Mouse (Mus musculus) CH12.LX (cell line): Measurements from ENCODE around the gene Vti1a.

ENCODE experiments used
- CHD2 ChIP-seq: IDR thresholded peaks from 2 replicates; pipeline ENCODE4 v1.6.1; 2011; ENCODE audit warnings: low read length, improper control_type of control experiment
- CTCF ChIP-seq, 2 experiments: IDR thresholded peaks in 1 of 2; conservative IDR thresholded peaks in 1 of 2; 2 replicates each; pipeline ENCODE4 v1.5.1; 2011 to 2012; ENCODE audit warnings: low read depth in 2 of 2, low read length in 2 of 2, improper control_type of control experiment in 1 of 2, inconsistent platforms in 1 of 2, mild to moderate bottlenecking in 1 of 2, moderate library complexity in 1 of 2
- EP300 ChIP-seq: IDR thresholded peaks from 2 replicates; pipeline ENCODE4 v1.6.1; 2011; ENCODE audit warnings: low read length, improper control_type of control experiment
- KAT2A ChIP-seq: IDR thresholded peaks from 2 replicates; pipeline ENCODE4 v1.6.1; 2012; ENCODE audit warnings: low read length, improper control_type of control experiment, inconsistent platforms; ENCODE audit not compliant: insufficient replicate concordance
- MAX ChIP-seq: IDR thresholded peaks from 2 replicates; pipeline ENCODE4 v1.6.1; 2011; ENCODE audit warnings: low read length, improper control_type of control experiment
- MEF2A ChIP-seq: IDR thresholded peaks from 2 replicates; pipeline ENCODE4 v1.6.1; 2014; ENCODE audit warnings: low read depth, mild to moderate bottlenecking, inconsistent platforms, low read length, improper control_type of control experiment, borderline replicate concordance
- MYC ChIP-seq: IDR thresholded peaks from 2 replicates; pipeline ENCODE4 v1.6.1; 2011; ENCODE audit warnings: low read depth, mild to moderate bottlenecking, improper control_type of control experiment, low read length
- POLR2A ChIP-seq: IDR thresholded peaks from 2 replicates; pipeline ENCODE4 v1.6.1; 2011; ENCODE audit warnings: low read depth, mild to moderate bottlenecking, improper control_type of control experiment, low read length
- SIN3A ChIP-seq: IDR thresholded peaks from 2 replicates; pipeline ENCODE4 v1.6.1; 2012; ENCODE audit warnings: low read length, improper control_type of control experiment, inconsistent platforms
- SMC3 ChIP-seq: IDR thresholded peaks from 2 replicates; pipeline ENCODE4 v1.6.1; 2011; ENCODE audit warnings: low read depth, low read length, improper control_type of control experiment
- TCF12 ChIP-seq: IDR thresholded peaks from 2 replicates; pipeline ENCODE4 v1.6.1; 2014; ENCODE audit warnings: low read depth, mild to moderate bottlenecking, inconsistent platforms, low read length, improper control_type of control experiment
- USF1 ChIP-seq: IDR thresholded peaks from 2 replicates; pipeline ENCODE4 v1.6.1; 2014; ENCODE audit warnings: low read depth, mild to moderate bottlenecking, inconsistent platforms, low read length, improper control_type of control experiment
- ZKSCAN1 ChIP-seq: IDR thresholded peaks from 2 replicates; pipeline ENCODE4 v1.6.1; 2012; ENCODE audit warnings: low read depth, inconsistent platforms, low read length, improper control_type of control experiment, borderline replicate concordance

GRCm38 (mm10) chr19:55268150-55268549, 47.9 kb upstream of the Vti1a start:
- TF ChIP-seq CTCF (conservative IDR thresholded peaks at IDR 0.05 in 1 of 2, IDR thresholded peaks at IDR 0.05 in 1 of 2; ENCODE audit: low read depth in 2 of 2, low read length in 2 of 2) (no peak), KAT2A (no peak), EP300 (no peak), CHD2 (no peak), MYC (no peak), MAX (no peak), TCF12 (no peak), POLR2A (no peak), SIN3A (no peak), MEF2A (no peak), USF1 (no peak), SMC3 (no peak), ZKSCAN1 (no peak)
